Mouse (Mus musculus): ENCODE measurements at regions not wholly inside any gene's neighbourhood (a gene's known extent, or its start where the extent isn't known, plus 50 kb on each side); places are given as distances from the start of the nearest gene placed in this dataset.

DNA sequence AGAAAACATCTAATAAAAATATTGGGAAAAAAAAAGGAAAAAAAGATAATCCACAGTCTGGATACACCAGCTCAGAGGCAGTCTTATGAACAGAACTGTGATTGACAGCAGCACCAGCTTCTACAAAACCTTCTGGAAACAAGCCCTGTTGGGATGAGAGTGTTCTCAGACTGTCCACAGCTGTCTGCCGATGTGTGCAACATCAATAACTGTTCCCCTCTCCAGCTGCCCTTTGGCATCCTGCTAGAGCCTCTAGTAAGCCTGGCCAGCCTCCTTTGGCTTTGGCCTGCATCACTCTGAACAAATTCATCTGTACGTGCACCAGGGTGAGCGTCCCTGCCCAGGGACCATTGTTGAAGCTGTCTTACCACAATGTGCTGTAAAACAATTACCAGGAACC, 137.0 kb upstream of the Irs2 start:
- DNase-seq, result no peak

DNA sequence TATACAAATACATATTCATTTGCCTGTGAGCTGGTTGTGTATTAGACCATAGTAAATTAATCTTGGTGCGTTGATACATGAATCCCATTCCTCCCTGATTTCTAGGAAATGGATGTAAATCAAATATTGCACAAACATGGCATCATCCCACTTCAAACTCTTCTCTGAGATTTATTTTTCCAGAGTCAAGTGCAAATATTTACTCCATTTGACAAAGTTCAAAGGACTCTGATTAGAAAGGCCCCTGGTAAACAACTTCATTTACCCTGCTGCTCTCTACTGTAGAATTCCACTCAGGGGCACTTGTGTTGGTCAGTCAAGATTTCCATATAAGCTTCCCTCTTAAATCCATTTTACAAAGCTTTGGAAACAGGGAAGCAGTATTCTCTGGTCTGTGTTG, 132.3 kb upstream of the Irs2 start:
- DNase-seq, result no peak

DNA sequence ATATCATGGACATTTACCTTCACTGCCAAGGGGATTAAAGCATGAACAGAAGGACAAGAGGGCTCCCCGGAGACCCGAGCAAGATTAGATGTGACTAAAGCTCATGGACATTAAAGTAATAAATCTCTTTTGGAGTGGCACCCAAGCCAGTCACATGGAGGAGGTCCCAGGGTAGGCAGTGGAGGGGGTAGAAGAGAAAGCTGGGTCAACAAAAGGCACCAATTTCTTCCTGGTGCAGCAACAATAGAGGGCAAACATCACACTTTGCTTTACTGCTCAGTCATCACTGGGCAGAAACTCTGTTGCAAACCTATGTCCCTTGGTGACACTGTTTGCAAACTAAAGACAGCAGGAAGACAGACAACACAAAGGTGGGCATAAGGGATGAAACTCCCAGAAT, 131.0 kb upstream of the Irs2 start:
- no peak for DNase-seq

GRCm38 (mm10) chr8:11138302-11139020, 130.2 kb upstream of the Irs2 start:
- no peak for DNase-seq

DNA sequence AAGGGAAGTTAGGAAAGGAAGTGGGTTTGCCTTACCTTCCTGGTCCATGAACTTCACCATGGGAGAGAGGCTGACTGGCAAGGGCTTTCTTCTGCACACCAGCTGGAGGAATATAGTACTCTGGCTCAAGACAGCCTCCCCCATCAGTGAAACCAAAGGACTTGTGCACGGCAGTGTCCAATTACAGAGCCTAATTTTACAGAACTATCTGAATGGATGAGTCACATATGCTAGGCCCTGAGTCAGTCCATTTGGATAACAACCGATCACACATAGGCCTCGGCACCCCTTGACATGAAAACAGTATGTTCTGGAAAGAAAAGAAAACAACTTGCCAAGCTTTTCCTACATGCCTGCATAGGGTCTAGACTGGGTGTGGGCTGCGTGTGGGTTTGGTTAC, 128.3 kb upstream of the Irs2 start:
- peak; percentile 9 to 13 for DNase-seq

- DNase-seq, result no peak
These were observed 126.9 kb upstream of the Irs2 start for GRCm38 (mm10) chr8:11135135-11135534.

- DNase-seq, result no peak
These were observed 126.3 kb upstream of the Irs2 start for GRCm38 (mm10) chr8:11134562-11134961.

- no peak for DNase-seq
These were observed 110.9 kb upstream of the Irs2 start for GRCm38 (mm10) chr8:11119030-11119634.

DNA sequence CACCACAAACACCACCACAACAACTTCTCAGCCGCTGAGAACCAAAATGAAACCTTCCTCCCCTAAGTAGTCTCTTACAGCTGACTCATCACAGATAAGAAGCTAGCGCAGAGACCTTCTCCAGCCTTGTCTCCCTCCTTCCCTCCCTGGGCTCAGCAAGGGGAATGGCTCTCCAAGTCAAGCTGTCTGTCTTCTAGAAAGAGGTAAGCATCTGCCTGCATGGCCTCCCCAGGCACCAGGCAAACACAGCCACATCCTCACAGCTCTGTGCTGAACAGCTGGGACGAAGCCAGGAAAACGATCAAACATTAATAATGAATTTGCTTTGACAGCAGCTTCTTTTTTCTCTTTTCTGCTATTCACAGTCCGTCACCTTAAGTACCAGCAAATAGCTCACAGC, 108.3 kb upstream of the Irs2 start:
- no peak for DNase-seq

DNA sequence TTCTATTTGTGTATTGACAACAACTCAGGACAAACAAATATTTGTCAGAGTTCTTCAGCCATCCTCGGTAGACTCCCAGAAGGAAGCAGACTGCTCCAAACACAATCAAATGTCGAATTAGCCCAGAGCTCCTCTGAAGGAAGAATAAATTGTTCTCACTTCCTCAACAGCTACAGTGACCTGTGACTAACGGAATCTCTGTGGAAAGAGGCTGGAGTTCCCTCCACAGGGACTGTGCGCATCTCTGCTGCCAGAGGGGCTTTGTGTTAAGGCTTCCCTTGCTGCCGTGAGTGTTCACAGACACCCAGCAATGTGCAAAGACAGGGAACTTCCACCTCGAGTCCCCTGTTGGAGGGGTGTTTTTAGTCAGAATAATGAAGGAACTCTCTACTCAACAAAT, 107.0 kb upstream of the Irs2 start:
- DNase-seq, result no peak

GRCm38 (mm10) chr8:11114531-11114930, 106.3 kb upstream of the Irs2 start:
- no peak for DNase-seq

GRCm38 (mm10) chr8:11112908-11113532, 104.8 kb upstream of the Irs2 start:
- DNase-seq, result no peak

DNA sequence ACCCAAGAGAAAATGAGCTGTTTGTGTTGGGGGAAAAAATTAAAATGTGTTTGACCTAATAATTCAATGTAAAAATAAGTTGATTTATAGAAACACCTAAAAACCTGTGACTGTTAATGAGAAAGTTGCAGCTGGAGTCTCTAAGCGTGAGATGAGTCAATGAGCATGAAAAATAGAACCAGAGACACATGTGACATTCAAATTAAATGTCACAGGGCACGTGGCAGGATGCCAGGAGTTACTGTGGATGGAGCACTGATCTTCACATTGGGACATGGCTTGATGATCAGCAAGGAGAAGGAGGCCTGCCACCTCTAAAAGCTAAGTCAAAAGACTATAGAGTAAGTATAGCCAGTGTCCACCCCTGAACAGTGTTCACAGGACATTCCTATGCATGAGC, 103.7 kb upstream of the Irs2 start:
- DNase-seq, result peak; percentile 23 to 62

DNA sequence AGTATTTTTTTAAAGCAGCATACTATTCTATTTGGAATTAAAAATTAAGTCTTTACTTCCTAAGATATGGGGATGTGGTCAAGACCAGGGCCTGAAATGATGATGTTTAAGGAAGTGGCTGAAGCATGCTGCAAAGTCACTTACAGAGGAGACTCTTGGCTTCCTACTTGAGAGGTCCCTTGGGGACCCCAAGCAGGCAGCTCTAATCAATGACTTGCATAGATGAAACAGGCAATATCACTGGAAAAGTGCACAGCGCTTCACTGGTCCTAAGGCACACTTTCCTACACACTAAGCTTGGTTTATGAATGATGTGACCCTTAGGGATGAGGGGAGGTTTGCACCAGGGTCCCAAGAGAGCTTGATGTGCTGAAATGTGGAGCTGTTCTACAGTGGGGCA, 99.2 kb upstream of the Irs2 start:
- DNase-seq, result no peak

DNA sequence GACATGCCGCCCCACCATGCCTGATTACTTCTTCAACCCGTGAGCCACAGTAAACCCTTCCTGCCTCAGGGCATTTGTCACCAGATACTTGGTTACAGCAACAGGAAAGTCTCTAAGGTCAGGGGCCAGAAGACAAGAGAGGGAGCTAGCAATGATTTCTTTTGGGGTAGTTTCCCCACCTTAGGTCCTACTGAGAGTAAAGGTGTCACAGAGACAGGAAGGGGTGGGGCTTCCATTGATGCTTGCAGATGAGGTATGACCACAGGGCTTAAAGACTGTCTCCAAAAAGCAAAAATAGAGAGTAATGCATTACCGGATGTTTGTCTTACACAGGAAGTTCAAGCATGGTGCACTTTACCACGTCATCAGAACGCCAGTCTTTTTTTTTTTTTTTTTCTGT, 98.8 kb upstream of the Irs2 start:
- DNase-seq, result no peak

DNA sequence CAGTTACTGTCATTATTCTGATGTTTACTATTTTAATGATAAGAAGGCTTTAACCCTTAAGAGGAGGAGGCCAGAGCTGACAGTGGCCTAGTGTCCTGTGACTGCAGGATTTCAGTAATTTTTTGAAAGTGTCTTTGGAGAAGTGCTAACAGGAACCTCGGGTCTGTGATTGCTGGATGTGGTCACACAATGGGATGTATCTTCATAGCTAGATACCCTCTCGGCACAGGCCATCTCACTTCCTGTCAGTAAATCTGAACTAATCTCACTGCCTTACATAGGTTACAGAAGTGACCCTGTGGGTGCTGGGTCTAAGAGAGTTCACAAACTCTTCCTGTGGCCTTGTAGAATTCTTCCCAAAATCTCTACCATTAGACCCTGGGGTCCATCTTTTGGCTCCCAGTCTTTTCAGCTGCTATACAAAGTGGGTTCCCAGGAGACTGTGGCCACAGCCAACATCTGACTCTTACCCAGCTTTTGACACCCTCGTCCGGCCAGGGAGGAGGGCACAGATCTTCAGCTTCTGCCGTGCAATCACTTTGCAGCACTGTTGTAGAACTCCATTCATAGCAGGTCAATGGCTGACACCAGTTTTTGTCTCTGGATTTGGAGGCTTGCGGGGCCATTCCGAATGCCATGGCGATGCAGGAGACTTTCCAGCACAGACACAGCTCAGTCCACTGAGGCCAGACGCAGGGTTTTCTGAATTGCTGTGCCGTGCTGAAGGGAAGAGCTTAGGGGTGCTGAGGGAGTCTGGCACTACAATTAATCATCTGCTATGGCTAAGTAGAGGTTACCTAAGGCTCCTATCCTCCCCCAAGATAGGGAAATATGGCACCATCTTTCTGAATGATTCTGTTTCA, 95.7 kb upstream of the Irs2 start:
- no peak for DNase-seq

GRCm38 (mm10) chr8:11100310-11100709, 92.1 kb upstream of the Irs2 start:
- no peak for DNase-seq

DNA sequence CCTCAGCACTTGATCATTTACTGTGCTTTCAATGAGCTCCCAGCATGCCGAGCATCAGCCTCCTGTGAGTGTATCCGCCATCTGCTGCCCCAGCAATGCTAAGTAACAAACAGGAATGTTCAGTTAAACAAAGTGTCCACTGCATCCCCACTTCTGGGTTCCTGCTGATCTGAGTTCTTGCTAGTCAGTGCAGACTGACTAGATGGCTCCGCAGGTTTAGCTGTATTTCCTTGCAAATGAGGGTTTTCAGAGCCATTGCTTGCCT, 91.3 kb upstream of the Irs2 start:
- DNase-seq, result no peak

- no peak for DNase-seq
These were observed 90.7 kb upstream of the Irs2 start for GRCm38 (mm10) chr8:11098790-11099590.

GRCm38 (mm10) chr8:11098228-11098778, 90.0 kb upstream of the Irs2 start:
- DNase-seq, result peak; percentile 89 to 91

GRCm38 (mm10) chr8:11097813-11098212, 89.6 kb upstream of the Irs2 start:
- DNase-seq, result no peak

GRCm38 (mm10) chr8:11094516-11094915, 86.3 kb upstream of the Irs2 start:
- DNase-seq, result no peak
